Mouse (Mus musculus): ENCODE results near the gene Gabpb2.
"Not testable (repeated sequence)": the region's sequence is repeated elsewhere in the genome, so short reads cannot be mapped to it uniquely, and the experiment has no call there.

Gene Gabpb2

GRCm38 (mm10) chr3:95231298-95232221 is 13.8 kb upstream of the Gabpb2 start, which contains the start of gene Mllt11:
TSS of gene Mllt11 (minus strand) at chr3:95232171.
- DNase-seq (ENCODE audit: low read depth): no peak

- no peak for DNase-seq (ENCODE audit: low read depth)
These were observed 13.0 kb upstream of the Gabpb2 start for GRCm38 (mm10) chr3:95230495-95231297.

GRCm38 (mm10) chr3:95229781-95230494 is 12.2 kb upstream of the Gabpb2 start:
- no peak for DNase-seq (ENCODE audit: low read depth)

GRCm38 (mm10) chr3:95228894-95229780 is 11.4 kb upstream of the Gabpb2 start:
- no peak for DNase-seq (ENCODE audit: low read depth)

- peak; percentile 78 for DNase-seq (ENCODE audit: low read depth)
These were observed 10.6 kb upstream of the Gabpb2 start, which contains the start of gene Cdc42se1 for GRCm38 (mm10) chr3:95228148-95228893. TSS of gene Cdc42se1 (plus strand) at chr3:95228732.

- DNase-seq (ENCODE audit: low read depth): no peak
These were observed 9.5 kb upstream of the Gabpb2 start for GRCm38 (mm10) chr3:95227214-95227613.

- no peak for DNase-seq (ENCODE audit: low read depth)
These were observed 6.6 kb upstream of the Gabpb2 start for GRCm38 (mm10) chr3:95224295-95224694.

- no peak for DNase-seq (ENCODE audit: low read depth)
These were observed 5.3 kb upstream of the Gabpb2 start for GRCm38 (mm10) chr3:95223041-95223440.

- DNase-seq (ENCODE audit: low read depth): no peak
These were observed 886 bp upstream of the Gabpb2 start for GRCm38 (mm10) chr3:95218466-95219137.

GRCm38 (mm10) chr3:95216655-95217254 is 961 bp downstream of the Gabpb2 start:
- DNase-seq (ENCODE audit: low read depth): no peak

- no peak for DNase-seq (ENCODE audit: low read depth)
These were observed 4.1 kb downstream of the Gabpb2 start for GRCm38 (mm10) chr3:95213609-95213975.

GRCm38 (mm10) chr3:95212889-95213608 is 4.7 kb downstream of the Gabpb2 start:
- DNase-seq (ENCODE audit: low read depth): not testable (repeated sequence)

GRCm38 (mm10) chr3:95210585-95210984 is 7.1 kb downstream of the Gabpb2 start:
- DNase-seq (ENCODE audit: low read depth): no peak

GRCm38 (mm10) chr3:95208286-95208685 is 9.4 kb downstream of the Gabpb2 start:
- no peak for DNase-seq (ENCODE audit: low read depth)

- no peak for DNase-seq (ENCODE audit: low read depth)
These were observed 13.8 kb downstream of the Gabpb2 start for GRCm38 (mm10) chr3:95203880-95204279.

- no peak for DNase-seq (ENCODE audit: low read depth)
These were observed 17.2 kb downstream of the Gabpb2 start for GRCm38 (mm10) chr3:95200562-95200961.

- DNase-seq (ENCODE audit: low read depth): no peak
These were observed 17.6 kb downstream of the Gabpb2 start for GRCm38 (mm10) chr3:95200132-95200531.

- DNase-seq (ENCODE audit: low read depth): no peak
These were observed 18.6 kb downstream of the Gabpb2 start for GRCm38 (mm10) chr3:95199101-95199500.

- no peak for DNase-seq (ENCODE audit: low read depth)
These were observed 21.9 kb downstream of the Gabpb2 start for GRCm38 (mm10) chr3:95195772-95196171.

Measured in c-Kit-positive CD71-negative TER-119-negative erythroid progenitor cells, embryonic 14.5 days (primary cell).